Mouse (Mus musculus) cortical plate, adult 2 months (tissue): ENCODE measurements around the gene Farsb.

ENCODE experiments used
- CTCF ChIP-seq: fragments of 200-500 bp; IDR thresholded peaks from 2 replicates; pipeline ENCODE4 v1.5.1; 2011; ENCODE audit warnings: mild to moderate bottlenecking, control low read depth, low read length; ENCODE audit not compliant: insufficient read depth; ENCODE audit errors: extremely low read depth
- POLR2A ChIP-seq: fragments of 200-500 bp; IDR thresholded peaks from 2 replicates; pipeline ENCODE4 v1.6.1; 2011; ENCODE audit warnings: mild to moderate bottlenecking, low read length, control low read depth; ENCODE audit not compliant: insufficient read depth; ENCODE audit errors: extremely low read depth

DNA sequence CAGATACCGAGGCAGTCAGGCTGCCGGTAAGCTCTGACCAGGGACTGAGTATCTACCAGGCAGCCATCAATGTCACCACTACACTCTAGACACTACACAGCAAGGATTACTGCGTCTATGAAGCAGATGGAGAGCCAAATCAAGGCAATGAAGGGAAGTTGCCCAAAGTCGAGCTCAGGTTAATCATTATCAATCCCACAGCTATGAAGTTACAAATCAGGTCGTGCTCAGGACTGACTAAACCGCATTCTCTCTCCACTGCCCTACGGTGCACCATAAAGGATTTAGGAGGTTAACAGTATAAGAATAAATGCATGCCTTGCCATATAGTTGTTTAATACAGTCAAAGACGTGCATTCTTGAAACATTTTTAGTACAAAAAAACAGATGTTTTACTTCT lies 42.5 kb downstream of the Farsb start:
- TF ChIP-seq POLR2A (no peak), CTCF (no peak)
